Mouse (Mus musculus) ZHBTc4 (cell line): ENCODE results near the gene Mrgprb3.

ENCODE experiments used
- DNase-seq: peaks from one replicate; pipeline ENCODE4 v3.0.0-alpha.2; 2011; ENCODE audit warnings: low read depth, low spot score

Gene Mrgprb3

GRCm38 (mm10) chr7:48643711-48644110, at the start of gene Mrgprb3:
Gene Mrgprb3, minus strand, starts transcription at chr7:48643811.
- no peak for DNase-seq
